Mouse (Mus musculus) c-Kit-positive CD71-negative TER-119-negative erythroid progenitor cells, embryonic 14.5 days (primary cell): Measurements from ENCODE around the gene Ak8.
A peak's percentile ranks its signal among the peaks of the same experiment; 100 is the strongest.

Experiments
- DNase-seq: peaks from one replicate; pipeline ENCODE4 v3.0.0-alpha.2; 2013; ENCODE audit warnings: low read depth

The Ak8 gene

DNA sequence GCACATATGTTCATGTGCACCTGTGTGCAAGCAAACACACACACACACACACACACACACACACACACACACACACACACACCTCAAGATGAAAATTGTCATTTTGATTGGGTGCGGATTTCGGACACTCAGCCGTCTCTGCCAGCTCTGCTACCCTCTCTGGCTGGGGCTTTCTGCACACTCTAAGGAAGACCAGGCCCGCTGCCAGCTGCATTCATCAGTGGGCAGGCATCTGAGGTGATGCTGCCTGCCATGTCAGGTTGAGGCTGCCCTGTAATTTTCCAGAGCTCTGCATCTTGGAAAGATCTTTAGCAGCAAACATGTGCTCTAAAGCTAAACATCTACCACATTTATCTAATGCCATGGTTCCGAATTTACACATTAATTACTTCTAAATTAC, 37.1 kb downstream of the Ak8 start:
- DNase-seq: no peak

DNA sequence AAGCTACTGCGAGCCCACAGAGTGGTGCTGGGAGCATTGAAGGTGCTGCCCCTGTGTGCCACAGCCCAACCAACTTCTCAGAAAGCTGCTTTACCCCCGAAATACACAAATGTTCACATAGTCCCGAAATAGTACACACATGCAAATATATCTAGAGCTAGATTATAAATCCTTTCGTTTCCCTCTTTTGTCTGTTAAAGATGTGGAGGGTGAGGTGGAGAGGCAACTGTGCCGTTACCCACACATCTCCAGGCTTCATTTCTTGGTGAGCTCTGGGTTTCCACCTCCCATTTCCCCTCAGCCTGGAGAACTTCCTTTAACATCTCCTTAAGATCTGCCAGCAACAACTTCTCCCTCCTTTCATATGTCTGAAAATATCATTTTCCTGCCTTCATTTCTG, 40.2 kb downstream of the Ak8 start:
- no peak for DNase-seq

GRCm38 (mm10) chr2:28742701-28743100, 42.7 kb downstream of the Ak8 start:
- no peak for DNase-seq

- DNase-seq: no peak
These were observed 46.8 kb downstream of the Ak8 start for GRCm38 (mm10) chr2:28746682-28747332.

DNA sequence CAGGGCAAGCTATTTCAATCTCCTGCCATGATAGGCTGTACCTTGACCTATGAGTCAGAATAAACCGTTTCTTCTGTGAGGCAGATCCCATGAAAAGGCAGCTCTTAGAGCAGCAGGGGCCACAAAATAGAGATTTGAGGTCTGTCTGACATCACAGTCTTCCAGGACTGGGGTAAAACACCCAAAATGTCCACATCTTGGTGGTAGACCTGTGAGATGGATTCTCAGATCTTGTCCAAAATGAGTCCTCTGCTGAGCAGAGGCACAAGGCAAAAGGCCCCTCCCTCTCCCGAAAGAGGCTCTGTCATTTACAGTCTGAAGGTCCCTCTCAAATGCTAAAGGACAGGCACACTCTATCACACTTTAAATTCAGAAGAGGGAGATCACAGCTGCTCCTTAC, 47.7 kb downstream of the Ak8 start:
- no peak for DNase-seq

GRCm38 (mm10) chr2:28751186-28751585, 51.2 kb downstream of the Ak8 start:
- no peak for DNase-seq

DNA sequence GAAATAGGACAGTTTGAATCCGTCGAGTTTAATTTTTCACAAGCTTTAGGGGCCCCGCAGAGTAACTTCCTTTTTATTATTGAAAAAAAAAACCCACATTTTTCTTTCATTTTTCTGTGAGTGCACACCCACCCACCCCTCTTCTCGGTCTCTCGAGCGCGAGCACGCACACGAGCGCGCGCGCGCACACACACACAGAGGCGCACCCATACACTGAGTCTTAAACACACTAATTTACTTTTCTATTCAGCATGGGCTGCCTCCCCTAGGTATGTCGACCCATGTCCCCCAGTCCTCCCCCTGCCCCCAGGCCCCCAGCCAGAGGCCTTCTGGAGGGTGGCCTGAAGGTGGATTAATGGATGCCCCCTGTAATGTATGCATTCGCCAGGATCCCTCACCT, 51.7 kb downstream of the Ak8 start:
- DNase-seq: no peak

DNA sequence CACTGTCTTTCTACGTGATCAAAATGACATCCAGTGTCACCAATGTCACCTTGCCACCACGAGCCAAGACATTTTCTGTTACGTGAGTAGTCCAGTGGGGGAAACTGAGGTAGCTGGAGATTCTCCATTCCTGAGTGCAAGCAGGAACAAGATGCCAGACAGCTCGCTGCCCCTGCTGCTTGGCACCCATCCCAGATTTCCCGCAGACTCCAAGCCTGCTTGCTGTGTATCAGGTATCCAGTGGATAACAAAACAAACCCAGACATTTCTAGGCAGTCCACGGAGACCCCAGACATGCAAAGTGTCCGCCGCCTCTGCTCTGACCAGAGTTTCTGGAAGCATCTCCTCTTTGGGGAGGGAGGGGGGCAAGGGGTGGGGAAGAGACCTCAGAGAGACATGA, 52.4 kb downstream of the Ak8 start:
- no peak for DNase-seq

DNA sequence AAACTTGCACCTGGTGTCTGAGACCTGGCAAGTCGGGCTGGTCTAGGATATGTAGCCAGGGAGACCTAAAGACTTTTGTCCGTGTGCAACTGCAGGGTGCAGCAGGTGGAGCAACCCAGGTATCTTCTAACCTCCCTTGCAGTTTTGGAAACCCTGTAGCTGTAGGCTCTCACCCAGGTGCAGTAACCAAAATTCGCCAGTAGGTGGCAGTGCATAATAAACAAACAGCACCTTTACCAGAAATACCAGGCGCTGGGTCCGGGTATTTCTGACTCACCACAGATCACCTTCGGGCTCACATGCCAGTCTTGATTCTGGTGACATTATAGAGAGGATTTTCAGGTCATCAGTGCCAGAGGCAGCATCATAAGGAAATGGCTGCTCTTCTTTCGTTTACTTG, 55.5 kb downstream of the Ak8 start:
- DNase-seq: peak; percentile 83

DNA sequence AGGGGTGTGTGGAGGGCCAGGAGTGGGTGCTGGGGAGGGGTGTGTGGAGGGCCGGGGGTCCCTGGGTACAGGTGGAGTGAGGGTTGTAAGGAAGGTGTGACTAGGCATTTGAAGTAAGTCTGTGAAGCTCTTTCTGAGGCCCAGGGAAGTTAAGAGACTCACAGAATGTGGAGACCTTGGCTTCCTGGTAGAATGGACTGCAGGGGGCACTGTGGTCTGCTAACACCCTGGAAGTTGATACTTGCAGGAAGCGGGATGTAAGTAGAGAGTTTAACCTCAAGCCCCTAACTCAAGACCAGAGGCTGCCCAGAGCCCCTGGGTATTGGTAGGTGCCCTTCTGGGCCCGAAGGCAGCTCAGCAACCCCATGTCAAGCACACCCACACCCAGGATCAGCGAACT, 56.2 kb downstream of the Ak8 start:
- DNase-seq: peak; percentile 50

- DNase-seq: no peak
These were observed 59.5 kb downstream of the Ak8 start for GRCm38 (mm10) chr2:28759441-28759840.

DNA sequence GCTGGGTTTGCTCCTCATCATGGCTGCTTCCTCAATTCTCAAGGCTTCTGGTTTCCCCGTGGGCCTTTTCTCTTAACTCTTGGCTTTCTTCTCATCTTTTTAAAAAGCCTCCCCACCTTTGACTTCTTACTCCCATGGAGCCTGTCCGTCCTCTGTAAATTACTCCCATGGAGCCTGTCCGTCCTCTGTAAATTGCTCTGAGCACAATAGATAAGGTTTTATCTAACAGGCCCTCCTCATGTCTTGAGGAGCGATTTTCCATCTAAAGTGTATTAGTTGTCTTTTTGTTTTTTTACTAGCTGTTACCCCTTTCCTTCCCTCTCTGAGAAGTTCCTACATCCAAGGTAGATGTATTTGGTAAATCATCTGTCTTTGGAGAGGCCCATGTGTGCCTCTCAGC, 66.6 kb downstream of the Ak8 start:
- DNase-seq: no peak

- no peak for DNase-seq
These were observed 67.1 kb downstream of the Ak8 start for GRCm38 (mm10) chr2:28767041-28767440.

DNA sequence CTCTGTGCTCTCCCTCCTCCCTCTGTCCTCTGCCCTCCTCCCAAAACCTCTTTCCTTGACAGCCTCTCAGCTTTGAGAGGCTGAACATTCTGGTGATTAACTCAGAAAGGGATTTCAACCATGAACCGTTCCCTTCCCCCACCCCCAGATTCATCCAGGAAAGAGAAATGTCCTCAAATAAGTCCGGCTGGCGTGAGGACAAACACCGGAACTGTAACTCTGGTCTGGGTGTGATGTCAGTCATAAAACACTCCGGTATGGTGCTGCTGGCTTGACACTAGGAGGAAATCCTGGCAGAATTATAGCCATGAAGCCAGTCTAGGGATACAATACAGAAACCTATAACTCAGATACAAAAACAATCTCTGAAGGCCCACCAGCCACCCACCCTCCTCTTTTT, 70.7 kb downstream of the Ak8 start:
- no peak for DNase-seq

DNA sequence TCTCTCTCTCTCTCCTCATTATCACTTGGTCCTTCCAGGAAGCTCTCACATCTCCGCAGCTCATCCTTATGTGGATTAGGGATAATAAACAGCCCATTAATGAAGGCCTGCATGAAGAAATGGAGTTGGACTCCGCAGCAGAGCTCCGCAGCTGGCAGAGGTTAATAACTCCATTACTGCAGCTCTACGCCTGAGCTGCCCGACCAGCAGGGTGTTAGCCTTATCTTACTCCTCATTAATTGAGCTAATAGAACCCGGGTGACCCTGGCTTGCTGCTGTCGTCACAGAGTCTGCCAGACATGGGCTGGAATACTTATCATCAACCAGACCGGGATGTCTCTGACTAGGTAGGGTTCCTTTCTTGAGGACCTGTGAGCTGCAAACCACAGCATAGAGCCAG, 74.1 kb downstream of the Ak8 start:
- DNase-seq: no peak

DNA sequence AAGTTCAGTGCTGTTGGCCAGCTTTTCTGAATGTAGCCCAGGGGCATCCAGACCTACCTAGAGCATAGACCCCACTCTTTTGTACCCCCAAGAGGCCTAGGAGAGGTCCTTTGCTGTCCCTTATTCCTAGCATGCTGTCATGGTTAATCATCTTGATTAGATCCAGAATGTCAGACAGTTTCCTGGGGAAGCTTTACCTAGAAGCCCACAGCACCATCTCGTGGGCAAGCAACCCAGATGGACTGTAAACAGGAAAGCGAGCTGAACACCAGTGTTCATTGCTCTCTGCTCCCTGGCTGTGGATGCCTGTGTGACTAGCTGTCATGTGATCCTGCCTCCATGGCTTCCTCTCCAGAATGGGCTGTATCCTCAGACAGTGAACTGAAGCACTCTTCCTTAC, 76.8 kb downstream of the Ak8 start:
- DNase-seq: no peak

DNA sequence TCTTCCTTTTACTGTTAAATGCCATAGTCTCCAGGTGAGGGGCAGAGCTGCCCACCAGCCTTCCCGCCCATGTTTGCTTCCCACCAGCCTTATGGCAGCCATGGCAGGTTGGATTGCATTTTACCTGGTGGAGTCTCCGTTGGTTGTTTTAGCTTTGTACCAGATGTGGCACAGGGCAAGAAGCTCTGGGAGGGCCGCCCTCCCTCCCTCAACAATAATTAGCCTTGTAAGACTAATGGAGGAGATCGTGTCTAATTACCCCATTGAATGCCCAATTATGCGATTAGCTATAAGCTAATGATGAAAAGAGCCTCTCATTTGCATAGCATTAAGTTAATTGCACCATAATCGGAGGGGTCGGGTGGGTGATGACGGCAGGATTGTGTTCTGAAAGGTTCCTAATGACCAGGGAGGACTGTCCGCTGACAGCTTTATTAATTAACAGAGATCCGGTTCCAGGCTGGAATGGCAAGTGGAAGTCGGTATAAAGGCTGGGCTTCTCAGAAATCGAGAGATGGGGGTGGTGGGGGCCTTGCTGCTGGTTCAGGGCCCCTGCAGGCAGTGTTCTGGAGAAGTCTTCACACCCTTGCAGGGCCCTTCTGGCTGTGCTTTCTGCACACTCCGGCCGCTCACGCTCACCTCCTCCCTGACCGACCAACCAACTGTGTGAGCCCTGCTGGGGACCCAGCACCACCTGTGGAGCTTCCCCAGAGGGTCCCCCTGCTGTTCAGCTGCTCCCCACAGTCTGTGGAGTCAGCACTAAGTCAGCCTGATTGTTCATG, 80.2 kb downstream of the Ak8 start:
- no peak for DNase-seq

DNA sequence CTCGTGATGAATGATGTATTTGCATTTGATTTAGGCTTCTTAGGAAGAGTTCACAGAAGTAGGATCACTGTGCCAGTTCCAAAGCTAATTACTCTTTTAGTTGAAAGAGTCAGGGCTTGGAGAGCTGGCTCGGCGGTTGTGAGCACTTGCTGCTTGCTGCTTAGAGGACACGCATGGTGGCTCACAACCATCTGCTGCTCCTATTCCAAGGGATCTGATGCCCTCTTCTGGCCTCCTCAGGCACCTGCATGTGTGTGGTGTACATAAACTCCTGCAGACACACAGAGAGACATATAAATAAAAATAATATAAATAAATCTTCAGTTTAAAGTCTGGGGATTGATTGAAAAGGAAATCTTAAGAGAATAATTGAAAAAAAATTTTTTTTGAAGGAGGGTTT, 81.3 kb downstream of the Ak8 start:
- no peak for DNase-seq

GRCm38 (mm10) chr2:28786355-28787066, 86.5 kb downstream of the Ak8 start:
- no peak for DNase-seq

DNA sequence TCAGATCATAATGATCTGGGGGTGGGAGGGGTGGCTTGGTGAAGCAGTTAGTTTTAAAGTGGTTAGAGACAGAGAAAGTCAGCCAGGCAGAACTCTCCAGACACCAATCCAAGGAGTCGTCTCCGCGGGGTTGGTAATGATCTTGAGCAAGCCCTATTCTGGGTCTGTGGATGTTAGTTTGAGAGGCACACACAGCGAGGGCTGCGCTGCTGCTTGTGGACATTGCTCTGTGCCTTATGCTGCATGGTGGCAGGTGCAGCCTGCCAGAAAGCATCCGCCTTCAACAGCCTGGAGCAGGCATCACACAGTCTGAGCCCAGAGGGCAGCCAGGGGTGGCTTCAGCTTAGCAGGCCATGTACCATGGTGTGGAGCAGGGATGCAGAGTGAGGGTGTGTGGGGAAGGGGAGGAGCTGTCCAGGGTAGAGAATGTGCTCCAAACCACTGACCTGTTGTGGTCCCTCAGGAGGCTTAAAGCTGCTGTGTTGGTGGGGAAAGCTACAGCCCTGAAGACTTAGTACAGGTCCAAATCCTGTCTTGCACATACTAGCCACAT, 87.2 kb downstream of the Ak8 start:
- DNase-seq: no peak

DNA sequence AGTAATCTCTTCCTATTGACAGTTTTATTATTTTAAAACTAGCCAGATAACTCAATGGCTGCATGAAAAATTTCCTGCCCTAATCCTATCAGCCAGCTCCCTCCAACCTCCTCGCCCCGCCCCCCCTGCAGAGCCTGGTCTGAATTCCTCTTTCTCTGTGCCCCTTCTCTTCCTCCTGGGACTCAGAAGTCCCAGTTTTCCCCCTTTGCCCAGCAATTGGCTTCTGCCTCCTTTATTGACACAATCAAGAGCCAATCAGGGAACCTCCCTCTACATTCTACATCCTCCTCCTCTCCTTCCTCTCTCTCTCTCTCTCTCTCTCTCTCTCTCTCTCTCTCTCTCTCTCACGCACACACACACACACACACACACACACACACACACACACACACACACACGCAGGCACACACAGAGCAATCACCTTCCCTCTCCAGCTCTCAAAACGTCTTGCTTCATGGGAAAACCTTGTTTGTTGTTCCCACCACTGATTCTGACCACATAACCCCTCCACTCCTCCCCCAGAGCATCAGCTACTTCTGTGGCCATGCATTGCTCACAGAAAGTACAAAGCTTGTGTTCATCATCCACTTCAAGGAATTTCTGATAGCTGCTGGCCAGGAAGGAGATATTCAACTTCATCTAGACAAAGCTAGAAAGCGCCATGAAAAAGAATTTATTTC, 93.1 kb downstream of the Ak8 start:
- DNase-seq: no peak

DNA sequence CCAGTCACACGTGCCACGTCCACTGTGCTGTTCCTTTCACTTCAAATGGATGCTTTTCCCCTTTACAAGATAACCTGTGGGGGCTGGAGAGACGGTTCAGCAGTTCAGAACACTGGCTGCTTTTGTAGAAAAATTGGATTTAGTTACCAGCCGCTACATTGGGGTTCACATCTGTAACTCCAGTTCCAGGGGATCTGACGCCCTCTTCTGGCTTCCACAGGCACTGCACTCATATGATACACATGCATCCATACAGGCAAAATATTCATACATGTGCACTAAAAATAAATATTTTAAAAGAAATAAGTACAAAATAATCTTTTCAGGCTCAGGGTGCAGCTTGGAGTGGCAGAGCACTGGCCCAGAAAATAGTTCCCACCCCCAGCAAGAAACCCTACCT, 94.7 kb downstream of the Ak8 start:
- no peak for DNase-seq
